Mouse (Mus musculus) kidney, postnatal 10 days (tissue): ENCODE measurements around the gene Spp1.

ENCODE experiments used
- DNase-seq: peaks from one replicate; pipeline ENCODE4 v3.0.0; 2021; ENCODE audit warnings: mixed read lengths

The Spp1 gene

GRCm38 (mm10) chr5:104434835-104435301 is at the start of gene Spp1:
Gene Spp1, plus strand, starts transcription at chr5:104435118.
- peak; percentile 58 for DNase-seq

- no peak for DNase-seq
Measured at GRCm38 (mm10) chr5:104385521-104385920, 49.4 kb upstream of the Spp1 start.

GRCm38 (mm10) chr5:104386908-104387307 is 48.0 kb upstream of the Spp1 start:
- no peak for DNase-seq

GRCm38 (mm10) chr5:104390962-104391361 is 44.0 kb upstream of the Spp1 start:
- DNase-seq = no peak

- no peak for DNase-seq
Measured at GRCm38 (mm10) chr5:104392784-104393183, 42.1 kb upstream of the Spp1 start.

GRCm38 (mm10) chr5:104396286-104396685 is 38.6 kb upstream of the Spp1 start:
- DNase-seq = no peak

- no peak for DNase-seq
Measured at GRCm38 (mm10) chr5:104398001-104398400, 36.9 kb upstream of the Spp1 start.

- DNase-seq = no peak
Measured at GRCm38 (mm10) chr5:104399291-104399950, 35.5 kb upstream of the Spp1 start.

GRCm38 (mm10) chr5:104399970-104400369 is 34.9 kb upstream of the Spp1 start:
- no peak for DNase-seq

GRCm38 (mm10) chr5:104402651-104403050 is 32.3 kb upstream of the Spp1 start:
- DNase-seq = no peak

GRCm38 (mm10) chr5:104403351-104403750 is 31.6 kb upstream of the Spp1 start:
- no peak for DNase-seq

- DNase-seq = no peak
Measured at GRCm38 (mm10) chr5:104404551-104404950, 30.4 kb upstream of the Spp1 start.

- DNase-seq = no peak
Measured at GRCm38 (mm10) chr5:104405051-104405450, 29.9 kb upstream of the Spp1 start.

- peak; percentile 19 for DNase-seq
Measured at GRCm38 (mm10) chr5:104406756-104407155, 28.2 kb upstream of the Spp1 start.

- no peak for DNase-seq
Measured at GRCm38 (mm10) chr5:104407541-104408231, 27.2 kb upstream of the Spp1 start.

- no peak for DNase-seq
Measured at GRCm38 (mm10) chr5:104408549-104408948, 26.4 kb upstream of the Spp1 start.

- DNase-seq = no peak
Measured at GRCm38 (mm10) chr5:104415999-104416398, 18.9 kb upstream of the Spp1 start.

GRCm38 (mm10) chr5:104417028-104417427 is 17.9 kb upstream of the Spp1 start:
- no peak for DNase-seq

GRCm38 (mm10) chr5:104417721-104418120 is 17.2 kb upstream of the Spp1 start:
- peak; percentile 42 for DNase-seq

GRCm38 (mm10) chr5:104422039-104422438 is 12.9 kb upstream of the Spp1 start:
- DNase-seq = no peak

- DNase-seq = peak; percentile 48
Measured at GRCm38 (mm10) chr5:104423861-104424260, 11.1 kb upstream of the Spp1 start.

- no peak for DNase-seq
Measured at GRCm38 (mm10) chr5:104425949-104426348, 9.0 kb upstream of the Spp1 start.

GRCm38 (mm10) chr5:104432886-104433285 is 2.0 kb upstream of the Spp1 start:
- peak; percentile 75 for DNase-seq

- no peak for DNase-seq
Measured at GRCm38 (mm10) chr5:104433968-104434565, 851 bp upstream of the Spp1 start.
